ENCODE assay signal across 10 mouse cellular contexts in genomic region chr5:142881936-142882335, GRCm38 (mm10). TPM values are rescaled to one million over a fixed set of nuclear protein-coding genes. Genes with fewer than 3 reads are reported as not detected.
A peak's percentile ranks its signal among the peaks of the same experiment; 100 is the strongest.
DNase-seq lines count a peak whose midpoint lies in the region; ATAC-seq and TF ChIP-seq lines count a peak whose summit lies in the region.
"Had no signal": no experiment of that assay in that cellular context is flagged by ENCODE, and none has a peak within 500 bp of the region (broad histone marks: within the 10 kb centered on the region; RNA-seq: fewer than 3 reads in every experiment).

No protein-coding gene starts in this region.

- DNase-seq in heart, adult 18-20 months: no peak
- peak; percentile 19 for DNase-seq in 416B (ENCODE audit: low read depth)
- no peak for DNase-seq in kidney, postnatal 0 days (ENCODE audit: low spot score)
- no peak for DNase-seq in spleen, postnatal 36 days (ENCODE audit: low spot score in 2 of 2)
- no peak for DNase-seq in adrenal gland, adult 8-10 months
- DNase-seq: embryo, embryonic 11 days had no signal

- H3K36me3 ChIP-seq in heart, embryonic 11.5 days (ENCODE audit: control insufficient read depth, insufficient read depth, low read length): peaks cover 30% of the 10 kb centered on the region
- H3K36me3 ChIP-seq in forebrain, embryonic 13.5 days (ENCODE audit: poor library complexity, severe bottlenecking): peaks cover 57% of the 10 kb centered on the region
- H3K36me3 ChIP-seq in kidney, postnatal 0 days (ENCODE audit: insufficient read depth, low read length): peaks cover 30% of the 10 kb centered on the region

- ATAC-seq in heart, embryonic 11.5 days (replicated peaks; ENCODE audit: insufficient number of reproducible peaks, low FRiP score, low TSS enrichment): no peak
- no peak for ATAC-seq in forebrain, embryonic 13.5 days
- no peak for ATAC-seq in kidney, postnatal 0 days (replicated peaks; ENCODE audit: low FRiP score, low read depth)
- no peak for ATAC-seq in activated CD4-positive, CD25-positive, alpha-beta regulatory T cell, adult 4 months

- 0 out of 2 replicates have a peak overlapping the region, but pooled peaks have one; percentile 8 for H3K27ac ChIP-seq in heart, embryonic 11.5 days (ENCODE audit: low read depth, low read length)
- H3K27ac ChIP-seq in forebrain, embryonic 13.5 days: peak overlapping the region; percentile 75
- peak overlapping the region; percentile 76 for H3K27ac ChIP-seq in kidney, postnatal 0 days

- H3K9me3 ChIP-seq in heart, embryonic 11.5 days (replicated peaks; ENCODE audit: control insufficient read depth, low read length): no peaks in the 10 kb centered on the region
- H3K9me3 ChIP-seq in forebrain, embryonic 13.5 days (replicated peaks): no peaks in the 10 kb centered on the region
- no peaks in the 10 kb centered on the region for H3K9me3 ChIP-seq in kidney, postnatal 0 days (replicated peaks; ENCODE audit: low read length)

- H3K4me1 ChIP-seq in heart, embryonic 11.5 days (ENCODE audit: control insufficient read depth, insufficient read depth, low read length): peaks cover 18% of the 10 kb centered on the region
- peaks cover 37% of the 10 kb centered on the region for H3K4me1 ChIP-seq in forebrain, embryonic 13.5 days
- H3K4me1 ChIP-seq in kidney, postnatal 0 days (replicated peaks; ENCODE audit: insufficient read depth, low read length): peaks cover 10% of the 10 kb centered on the region; the same call in 1 of the 2 replicates

- H3K27me3 ChIP-seq in heart, embryonic 11.5 days (ENCODE audit: control insufficient read depth, insufficient read depth, low read length): no peaks in the 10 kb centered on the region
- no peaks in the 10 kb centered on the region for H3K27me3 ChIP-seq in forebrain, embryonic 13.5 days
- H3K27me3 ChIP-seq in kidney, postnatal 0 days (ENCODE audit: insufficient read depth, low read length): no peaks in the 10 kb centered on the region
- H3K27me3 ChIP-seq: CH12.LX had no signal

- 59% methylated on average over 8 of the region's 8 CpGs for WGBS in heart, embryonic 11.5 days (ENCODE audit: insufficient replicate concordance)
- 85% methylated on average over 8 of the region's 8 CpGs for WGBS in forebrain, embryonic 13.5 days
- WGBS in kidney, postnatal 0 days: 73% methylated on average over 8 of the region's 8 CpGs

- H3K9ac ChIP-seq in heart, embryonic 11.5 days (ENCODE audit: low read depth, low read length): no peak overlapping the region; the same call in 1 of the 2 replicates
- H3K9ac ChIP-seq in forebrain, embryonic 13.5 days: peak overlapping the region; percentile 49; the same call in 1 of the 2 replicates
- H3K9ac ChIP-seq in kidney, postnatal 0 days (ENCODE audit: low read depth, low read length): no peak overlapping the region

- no peak overlapping the region for H3K4me3 ChIP-seq in heart, embryonic 11.5 days (ENCODE audit: low read depth, low read length)
- H3K4me3 ChIP-seq in forebrain, embryonic 13.5 days: no peak overlapping the region
- H3K4me3 ChIP-seq in kidney, postnatal 0 days (replicated peaks; ENCODE audit: low read depth, low read length): no peak overlapping the region

- no peak for TF ChIP-seq CTCF in kidney, postnatal 0 days (IDR thresholded peaks at IDR 0.05; ENCODE audit: low read depth)

- no peak overlapping the region for H3K4me2 ChIP-seq in heart, embryonic 11.5 days
- no peak overlapping the region for H3K4me2 ChIP-seq in forebrain, embryonic 13.5 days
- no peak overlapping the region for H3K4me2 ChIP-seq in kidney, postnatal 0 days (ENCODE audit: low read length)

RNA-seq across cellular contexts. Expression of gene Fbxl18, which starts 13.3 kb away (rescaled TPM):
- 7.0 and 8.0 TPM in 2 replicates for polyA plus RNA-seq in heart, embryonic 11.5 days (2014; fragmentation: Nextera tagmentation; extraction: Ambion mirVana)
- total RNA-seq in heart, adult 18-20 months (2021): 1 to 10 TPM; 4.6 to 4.7 TPM
- polyA plus RNA-seq in forebrain, embryonic 13.5 days (2015; fragmentation: Nextera tagmentation; extraction: Ambion mirVana): 30.7 and 35.1 TPM in 2 replicates
- polyA plus RNA-seq in kidney, postnatal 0 days (2015; fragmentation: Nextera tagmentation; extraction: Ambion mirVana): 9.6 and 9.9 TPM in 2 replicates
- 10 to 100 TPM in 1 of 2 experiments, 1 to 10 TPM in 1; 2.1 to 13.9 TPM for polyA plus RNA-seq in activated CD4-positive, CD25-positive, alpha-beta regulatory T cell, adult 4 months (2017; shearing (Covaris generic))
- total RNA-seq in adrenal gland, adult 8-10 months (2022): 10 to 100 TPM; 14.0 to 18.5 (median 15.1) TPM

RNA-seq across cellular contexts. Expression of gene Actb, which starts 24.6 kb away (rescaled TPM):
- 7,480 and 8,290 TPM in 2 replicates for polyA plus RNA-seq in heart, embryonic 11.5 days (2014; fragmentation: Nextera tagmentation; extraction: Ambion mirVana)
- 1,000 to 10,000 TPM in 1 of 2 experiments, 100 to 1,000 TPM in 1; 875 to 1,008 TPM for total RNA-seq in heart, adult 18-20 months (2021)
- polyA plus RNA-seq in forebrain, embryonic 13.5 days (2015; fragmentation: Nextera tagmentation; extraction: Ambion mirVana): 15,903 and 18,325 TPM in 2 replicates
- 14,836 and 15,514 TPM in 2 replicates for polyA plus RNA-seq in kidney, postnatal 0 days (2015; fragmentation: Nextera tagmentation; extraction: Ambion mirVana)
- polyA plus RNA-seq in activated CD4-positive, CD25-positive, alpha-beta regulatory T cell, adult 4 months (2017; shearing (Covaris generic)): over 10,000 TPM; 26,186 to 54,151 TPM
- 1,000 to 10,000 TPM; 3,015 to 3,481 (median 3,228) TPM for total RNA-seq in adrenal gland, adult 8-10 months (2022)

Comparison
In these comparisons a context has a peak if more than half of its experiments do, and no peak if none do; other contexts are left out.
1. H3K27ac ChIP-seq: peak in every context shown above with its lines; median percentile 76 in kidney, postnatal 0 days; 75 in forebrain, embryonic 13.5 days; 8 in heart, embryonic 11.5 days.